8 mouse cellular contexts compared by ENCODE assay signal in genomic region chr11:52447242-52447641, GRCm38 (mm10). TPM values are rescaled to one million over a fixed set of nuclear protein-coding genes. Genes with fewer than 3 reads are reported as not detected.
DNase-seq lines count a peak whose midpoint lies in the region.

No protein-coding gene starts in this region.

- peak; percentile 35 to 42 for DNase-seq in layer of hippocampus, postnatal 10 days (ENCODE audit: low spot score in 2 of 2)
- no peak for DNase-seq in layer of hippocampus, adult 11-12 months (ENCODE audit: low spot score)
- DNase-seq in adrenal gland, postnatal 4 days (ENCODE audit: low spot score in 2 of 2), result peak; percentile 46 to 52
- peak; percentile 36 to 77 for DNase-seq in gastrocnemius, adult 8-10 months (ENCODE audit: low spot score in 2 of 2)
- peak; percentile 85 for DNase-seq in kidney, adult 9 months
- peak; percentile 87 for DNase-seq in ovary, adult 18-20 months (ENCODE audit: low spot score)
- DNase-seq in left cerebral cortex, adult 18-20 months (ENCODE audit: low spot score in 2 of 2), result no peak
- DNase-seq in yolk sac, embryonic 10.5 days (ENCODE audit: low spot score), result no peak

RNA-seq across cellular contexts. Expression of gene 9530068E07Rik, which starts 51.0 kb away (rescaled TPM):
- total RNA-seq in layer of hippocampus, postnatal 10 days (2021), result 10 to 100 TPM; 78.7 to 81.4 TPM
- total RNA-seq in adrenal gland, postnatal 4 days (2021), result 100 to 1,000 TPM; 181 to 192 TPM
- 10 to 100 TPM; 37.2 to 45.4 (median 40.2) TPM for total RNA-seq in gastrocnemius, adult 8-10 months (2022)
- 10 to 100 TPM; 57.1 to 61.6 TPM for total RNA-seq in left cerebral cortex, adult 18-20 months (2021)

Comparison
In these comparisons a context has a peak if more than half of its experiments do, and no peak if none do; other contexts are left out.
1. DNase-seq: peak in layer of hippocampus, postnatal 10 days (2 of 2), adrenal gland, postnatal 4 days (2 of 2), gastrocnemius, adult 8-10 months (2 of 2), kidney, adult 9 months (single experiment) and ovary, adult 18-20 months (single experiment); none in layer of hippocampus, adult 11-12 months (single experiment), left cerebral cortex, adult 18-20 months (0 of 2) and yolk sac, embryonic 10.5 days (single experiment).